Mouse (Mus musculus) lung, adult 2 months (tissue): ENCODE measurements around the gene Gm34653. TPM values are rescaled to one million over a fixed set of nuclear protein-coding genes. Genes with fewer than 3 reads are reported as not detected.
"Not testable (repeated sequence)": the region's sequence is repeated elsewhere in the genome, so short reads cannot be mapped to it uniquely, and the experiment has no call there.

ENCODE experiments used
- DNase-seq: peaks from one replicate; pipeline ENCODE4 v3.0.0; 2022
- H3K4me1 ChIP-seq: fragments of 200-500 bp; 2 replicates; pipeline ENCODE4 v1.6.1; 2011; ENCODE audit warnings: low read length; ENCODE audit not compliant: control insufficient read depth, insufficient read depth
- H3K4me3 ChIP-seq: fragments of 200-500 bp; replicated peaks from 2 replicates; pipeline ENCODE3; 2011; ENCODE audit warnings: low read depth, mild to moderate bottlenecking, control low read depth, low read length; ENCODE audit errors: extremely low read depth
- CTCF ChIP-seq: fragments of 200-500 bp; IDR thresholded peaks from 2 replicates; pipeline ENCODE4 v1.5.1; 2011; ENCODE audit warnings: mild to moderate bottlenecking, low read length, control low read depth; ENCODE audit not compliant: insufficient read depth
- POLR2A ChIP-seq: fragments of 200-500 bp; IDR thresholded peaks from 2 replicates; pipeline ENCODE4 v1.6.1; 2011; ENCODE audit warnings: low read depth, mild to moderate bottlenecking, control low read depth, low read length, borderline replicate concordance; ENCODE audit errors: extremely low read depth
- WGBS: fragments of 180-500 bp; shearing (Covaris S2); methylation state at CpG from one replicate; pipeline ENCODE4 v1.1.7; 2018; 5-methylcytosine and 5-hydroxymethylcytosine counted together
- polyA plus RNA-seq: library from polyadenylated mRNA; depleted of rRNA; stranded (reverse); fragments of >200 nt; gene quantifications from 2 replicates; pipeline ENCODE4 v1.2.3, GENCODE M21; 2012; rRNA removed

Gene Gm34653
- not detected in 2 replicates for polyA plus RNA-seq

GRCm38 (mm10) chr2:34832766-34833457 lies at the start of gene Gm34653:
TSS of gene Gm34653 (plus strand) at chr2:34833007.
- DNase-seq, H3K4me3 ChIP-seq, H3K4me1 ChIP-seq: not testable (repeated sequence)
- WGBS: 61% methylated on average over 11 of the region's 11 CpGs

- Histone ChIP-seq H3K4me3 (no peak overlapping the region), H3K4me1 (no peaks in the 10 kb centered on the region)
- DNase-seq: no peak
- TF ChIP-seq CTCF (no peak), POLR2A (no peak)
- WGBS: 85% methylated on average over 14 of the region's 14 CpGs
Observed at GRCm38 (mm10) chr2:34783064-34784020, 49.5 kb upstream of the Gm34653 start.

DNA sequence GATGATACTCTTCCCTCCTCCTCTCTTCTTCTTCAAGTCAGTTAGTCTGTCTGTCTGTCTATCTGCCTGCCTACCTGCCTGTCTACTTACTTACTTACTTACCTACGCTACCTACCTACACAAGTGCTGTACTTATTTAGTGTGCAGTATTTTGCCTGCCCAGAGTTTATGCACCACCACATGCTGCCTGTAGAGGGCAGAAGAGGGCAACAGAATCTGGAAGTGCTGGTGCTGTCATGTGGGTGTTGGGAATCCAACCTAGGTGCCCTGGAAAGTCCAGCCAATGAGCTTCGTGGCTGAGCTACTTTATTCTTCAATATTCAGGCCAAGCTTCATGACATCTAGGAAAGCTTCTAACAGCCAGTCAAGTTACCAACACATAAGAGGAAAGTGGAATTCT lies 48.7 kb upstream of the Gm34653 start:
- H3K4me3 ChIP-seq: no peak overlapping the region
- no peaks in the 10 kb centered on the region for H3K4me1 ChIP-seq
- WGBS: 63% methylated on average over 2 of the region's 2 CpGs
- peak; percentile 59 for DNase-seq
- TF ChIP-seq POLR2A (no peak), CTCF (peak; percentile 92)

- no peak for TF ChIP-seq POLR2A
- no peak for TF ChIP-seq CTCF
- WGBS: 86% methylated on average over 8 of the region's 8 CpGs
- no peak for DNase-seq
Observed at GRCm38 (mm10) chr2:34790282-34790681, 42.5 kb upstream of the Gm34653 start.

GRCm38 (mm10) chr2:34792543-34792942 lies 40.3 kb upstream of the Gm34653 start:
- 79% methylated on average over 2 of the region's 2 CpGs for WGBS
- H3K4me3 ChIP-seq, DNase-seq: not testable (repeated sequence)

More at GRCm38 (mm10) chr2:34790282-34790681, 42.5 kb upstream of the Gm34653 start:
- H3K4me3 ChIP-seq: peak overlapping the region; percentile 39
- H3K4me1 ChIP-seq: no peaks in the 10 kb centered on the region

GRCm38 (mm10) chr2:34794511-34794910 lies 38.3 kb upstream of the Gm34653 start:
- TF ChIP-seq POLR2A: no peak
- TF ChIP-seq CTCF: no peak
- DNase-seq: no peak
- WGBS: 93% methylated on average over 2 of the region's 2 CpGs
- Histone ChIP-seq H3K4me3 (no peak overlapping the region), H3K4me1 (no peaks in the 10 kb centered on the region; the same call in 1 of the 2 replicates)

More at GRCm38 (mm10) chr2:34792543-34792942, 40.3 kb upstream of the Gm34653 start:
- not testable (repeated sequence) for H3K4me1 ChIP-seq

DNA sequence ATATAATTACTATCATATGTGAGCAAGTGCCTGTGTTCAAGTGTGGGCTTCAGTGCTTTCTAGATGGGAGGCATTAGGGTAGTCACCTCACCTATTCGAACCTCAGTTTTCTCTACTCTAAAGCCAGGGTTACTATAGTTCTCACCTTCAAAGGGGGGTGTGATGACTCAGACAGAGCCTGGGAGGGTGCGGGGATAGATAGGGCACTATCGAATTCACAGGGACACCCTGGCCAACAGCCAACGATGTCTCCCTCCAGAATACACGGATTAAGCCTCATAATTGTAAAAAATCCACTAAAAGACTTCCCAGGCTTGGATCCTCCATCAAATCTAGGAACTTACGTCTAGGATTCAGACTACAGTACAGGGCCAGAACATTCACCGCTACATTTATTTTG lies 37.4 kb upstream of the Gm34653 start:
- 88% methylated on average over 7 of the region's 7 CpGs for WGBS
- no peak for DNase-seq
- no peaks in the 10 kb centered on the region; the same call in 1 of the 2 replicates for H3K4me1 ChIP-seq
- TF ChIP-seq POLR2A (no peak), CTCF (no peak)
- H3K4me3 ChIP-seq: no peak overlapping the region

GRCm38 (mm10) chr2:34799357-34800256 lies 33.2 kb upstream of the Gm34653 start, which contains the start of gene Rabepk:
TSS of gene Rabepk (minus strand) at chr2:34799912.
- H3K4me3 ChIP-seq: peak within 1 kb of the TSS; percentile 82
- TF ChIP-seq CTCF: no peak
- TF ChIP-seq POLR2A: peak; percentile 86; the same call in 1 of the 2 replicates
- peaks cover 6% of the 10 kb centered on the region; the same call in 1 of the 2 replicates for H3K4me1 ChIP-seq
- DNase-seq: peak; percentile 80
- WGBS: 2% methylated on average over 44 of the region's 44 CpGs

DNA sequence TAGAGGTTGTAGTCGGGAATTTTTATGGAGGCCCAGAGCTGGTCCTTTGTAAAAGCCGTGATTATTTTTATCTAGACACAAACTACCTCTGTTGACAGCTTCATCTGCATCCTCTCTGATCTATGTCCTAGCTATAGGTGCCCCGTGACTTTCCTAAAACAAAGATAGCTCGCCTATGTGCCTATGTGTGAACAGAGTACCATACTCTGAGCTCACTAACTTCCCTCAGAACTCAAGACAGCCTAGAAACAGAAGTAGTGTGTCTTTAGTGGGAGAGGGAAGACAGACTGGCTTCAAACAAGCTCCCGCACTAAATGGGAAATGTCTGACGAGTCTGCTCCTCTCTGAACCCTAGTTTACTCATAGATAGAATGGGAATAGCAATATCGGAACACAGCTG lies 32.4 kb upstream of the Gm34653 start:
- no peak for DNase-seq
- no peak overlapping the region for H3K4me3 ChIP-seq
- TF ChIP-seq CTCF: no peak
- no peak for TF ChIP-seq POLR2A
- peaks cover 7% of the 10 kb centered on the region for H3K4me1 ChIP-seq
- WGBS: 80% methylated on average over 7 of the region's 7 CpGs
